Mouse (Mus musculus) left cerebral cortex, postnatal 25 days (tissue): ENCODE measurements around the gene Clec1a. TPM values are rescaled to one million over a fixed set of nuclear protein-coding genes. Genes with fewer than 3 reads are reported as not detected.
"Not testable (repeated sequence)": the region's sequence is repeated elsewhere in the genome, so short reads cannot be mapped to it uniquely, and the experiment has no call there.

Experiments used
- DNase-seq, 2 experiments: peaks; one replicate each; pipeline ENCODE4 v3.0.0; 2022; ENCODE audit warnings: low spot score in 2 of 2, mixed read lengths in 1 of 2
- intact Hi-C: fragments of 180-260 bp; cut with DNase I; formaldehyde crosslinking; loops from one replicate; pipeline ENCODE4 v1.15.1; 2025
- total RNA-seq, 2 experiments: library from RNA; stranded (reverse); gene quantifications; 2 replicates each; pipeline ENCODE4 v1.2.3; 2021

Gene Clec1a
- under 1 TPM; 0.66 to 0.85 TPM for total RNA-seq

DNA sequence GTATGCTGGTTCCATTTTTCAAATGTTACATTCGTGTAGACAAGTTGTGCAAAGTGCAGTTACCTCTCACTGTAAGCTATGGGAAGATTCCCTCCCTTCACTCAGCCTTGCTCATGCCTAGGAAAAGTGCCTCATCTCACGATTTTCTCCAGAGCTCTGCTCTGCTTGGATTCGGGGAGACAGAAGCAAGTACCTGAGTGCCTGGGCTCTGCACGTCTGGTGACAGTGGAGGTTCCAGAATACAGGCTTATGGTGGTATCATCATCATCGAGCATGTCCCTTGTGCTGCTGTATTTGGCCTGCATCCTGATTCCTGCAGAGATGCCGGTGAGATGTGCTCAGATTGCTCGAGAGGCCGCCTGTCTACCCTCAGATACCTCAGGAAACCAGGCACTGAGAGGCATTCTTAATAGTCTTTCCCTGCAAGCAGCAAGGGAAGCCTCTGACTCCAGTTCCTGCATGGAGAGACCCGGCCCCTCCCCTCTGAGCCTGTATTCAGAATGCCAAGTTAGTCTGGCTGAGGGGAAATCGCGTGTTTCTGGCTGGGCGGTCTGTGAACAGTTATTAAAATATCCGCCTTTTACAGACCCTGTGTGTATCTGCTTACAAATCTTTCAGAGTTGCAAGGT is at the start of gene Clec1a:
TSS of gene Clec1a (minus strand) at position 590 of the 629 bp plus-strand sequence.
- intact Hi-C loops, result no loop called here
- no peak for DNase-seq

DNA sequence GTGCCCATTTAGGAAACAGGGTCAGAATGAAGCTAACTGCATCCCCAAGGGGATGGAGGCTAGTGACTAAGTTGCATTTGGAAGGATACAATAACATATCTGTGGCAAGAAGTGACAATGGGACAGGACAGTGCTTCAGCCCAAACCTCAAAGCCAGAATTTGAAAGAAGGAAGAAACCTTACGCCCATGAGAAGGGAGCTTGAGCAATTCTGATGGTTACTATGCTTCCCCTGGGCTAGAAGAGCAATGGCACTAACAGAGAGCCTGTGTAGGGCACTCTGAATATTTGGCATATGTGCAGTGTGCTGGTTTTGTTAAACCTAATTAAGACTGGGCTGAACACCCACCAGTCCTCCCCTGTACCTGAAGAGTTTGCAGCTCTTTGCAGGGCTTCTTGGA is 47.7 kb upstream of the Clec1a start:
- intact Hi-C loops, DNase-seq: not testable (repeated sequence)

DNA sequence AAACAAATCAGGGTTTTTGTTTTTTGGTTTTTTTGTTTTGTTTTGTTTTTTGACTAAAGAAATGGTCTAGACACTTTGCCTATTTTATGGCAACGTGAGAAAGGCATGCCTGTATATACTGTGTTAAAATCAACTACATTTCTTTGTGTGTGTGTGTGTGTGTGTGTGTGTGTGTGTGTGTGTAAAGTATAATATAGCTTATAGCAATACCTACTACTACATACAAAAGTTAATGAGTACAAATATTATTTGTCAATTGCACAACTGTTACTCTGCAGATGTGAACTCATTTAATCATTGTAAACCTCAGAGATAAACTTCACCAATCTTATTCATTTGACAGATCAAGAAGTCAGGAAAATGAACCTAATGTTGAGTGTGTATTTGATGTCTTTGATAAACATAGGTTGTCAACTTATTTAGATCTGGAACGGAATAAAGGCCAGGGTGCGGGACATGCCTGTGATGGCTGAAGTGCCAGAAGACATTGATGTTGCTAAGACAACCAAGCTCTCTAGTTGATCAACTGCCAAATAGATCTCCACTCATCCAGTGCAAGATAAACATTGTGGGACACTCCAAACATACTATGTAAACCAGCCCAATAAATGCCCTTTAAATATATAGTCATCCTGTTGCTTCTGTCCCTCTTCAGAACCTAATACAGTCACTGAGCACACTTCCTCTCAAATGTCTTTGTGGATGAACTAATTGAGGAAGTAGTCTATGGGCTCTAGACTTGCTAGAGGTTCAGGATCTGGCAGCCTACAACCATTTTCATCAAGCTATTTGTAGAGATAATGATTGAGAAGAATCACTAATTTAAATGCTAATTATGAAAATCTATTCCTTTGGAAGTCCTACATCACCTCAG is 45.8 kb upstream of the Clec1a start:
- no peak for DNase-seq
- intact Hi-C loops, result no loop called here

DNA sequence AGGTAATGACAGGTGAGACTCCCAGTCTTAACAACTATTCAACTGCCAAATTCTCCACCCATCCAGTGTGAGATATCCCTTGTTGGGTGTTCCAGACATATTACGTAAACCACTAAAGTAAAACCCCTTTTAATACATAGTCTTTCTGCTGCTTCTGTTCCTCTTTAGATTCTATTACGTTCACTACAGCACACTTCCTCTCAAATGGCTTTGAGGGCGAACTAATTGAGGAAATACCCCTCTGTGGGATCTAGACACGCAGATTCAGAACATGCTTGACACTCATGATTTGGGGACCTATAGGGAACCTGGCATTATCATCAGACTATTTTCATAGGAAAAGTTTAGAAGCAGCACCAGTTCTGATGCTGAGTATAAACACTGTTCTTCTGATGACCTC is 43.1 kb upstream of the Clec1a start:
- no peak for DNase-seq
- intact Hi-C loops, result no loop called here

DNA sequence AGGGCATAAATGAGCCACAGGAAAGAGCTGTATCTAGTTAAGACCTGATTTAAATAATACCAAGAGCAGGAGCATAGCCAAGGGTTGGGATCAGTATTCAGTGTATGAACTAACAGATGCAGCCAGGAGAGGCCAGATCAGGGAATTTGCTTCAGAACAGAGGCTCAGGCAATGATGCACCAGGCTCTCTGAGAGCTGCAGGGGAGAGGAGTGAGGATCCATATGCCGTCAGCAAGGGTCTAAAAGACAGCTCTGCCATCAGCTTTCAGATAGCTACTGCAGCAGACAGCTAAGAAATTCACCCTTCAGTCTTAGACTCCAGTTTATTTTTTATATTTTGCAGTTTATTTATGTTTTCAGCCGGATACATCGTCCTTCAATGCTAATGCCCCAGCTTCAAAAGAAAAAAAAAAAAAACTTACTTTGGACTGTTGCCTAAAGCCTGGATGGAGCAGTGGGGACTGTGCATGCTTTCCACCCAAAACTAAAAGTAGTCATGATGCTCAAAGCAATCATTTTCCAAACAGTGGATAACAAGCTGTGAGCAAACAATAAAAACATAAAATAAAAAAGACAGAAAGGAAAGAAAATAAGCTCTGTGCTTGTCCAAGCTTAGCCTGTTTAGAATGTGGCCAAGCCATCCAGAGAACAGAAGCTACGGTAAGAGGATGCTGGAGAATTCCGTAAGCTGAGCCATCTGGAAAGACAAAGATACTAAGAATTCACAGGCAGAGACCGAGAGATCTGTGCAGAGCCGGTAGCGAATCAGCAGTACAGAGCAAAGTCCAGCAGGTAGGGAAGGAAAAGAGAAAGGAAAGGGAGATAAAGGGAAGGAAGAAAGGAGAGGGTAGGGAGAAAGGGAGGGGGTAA is 28.5 kb upstream of the Clec1a start:
- peak in 1 of 2 experiments; percentile 20 for DNase-seq
- intact Hi-C loops, result no loop called here

DNA sequence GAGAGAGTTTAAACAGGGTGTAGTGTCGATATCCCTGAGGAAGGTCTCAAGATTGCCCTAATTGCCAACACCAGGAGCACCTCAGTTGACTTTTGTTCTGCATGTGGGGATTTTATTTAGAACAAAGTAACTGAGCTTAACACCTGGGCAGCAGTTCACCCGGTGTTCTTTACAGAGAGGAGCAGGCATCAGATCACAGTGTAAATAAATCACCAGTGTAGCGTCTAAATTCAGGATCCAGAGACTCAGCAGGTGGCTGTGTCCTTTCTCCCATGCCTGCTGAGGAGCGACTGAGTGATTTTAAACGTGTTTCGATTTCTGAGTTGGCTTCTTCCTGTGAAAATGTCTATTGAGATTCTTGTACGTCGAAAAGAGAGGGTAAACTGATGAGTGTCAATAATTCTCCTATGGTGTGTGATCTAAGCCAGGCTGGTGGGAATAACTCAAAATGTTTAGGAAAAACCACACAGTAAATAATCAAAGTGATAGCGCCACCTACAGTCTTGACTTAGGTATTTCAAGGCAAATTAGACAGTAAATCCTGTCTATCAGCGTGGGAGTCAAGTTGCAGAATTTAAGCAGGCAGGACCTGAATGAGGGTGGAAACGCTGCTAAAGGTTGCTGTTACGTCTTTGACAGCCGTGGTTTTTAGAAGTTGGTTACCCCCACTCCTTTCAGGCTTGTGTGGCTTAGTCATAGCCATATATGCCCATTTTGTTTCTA is 24.8 kb upstream of the Clec1a start:
- intact Hi-C loops, result loop anchor here (2.0 kb wide), 1 partner anchor 84 kb away; no protein-coding TSS in a partner anchor
- DNase-seq, result peak; percentile 15 to 26

DNA sequence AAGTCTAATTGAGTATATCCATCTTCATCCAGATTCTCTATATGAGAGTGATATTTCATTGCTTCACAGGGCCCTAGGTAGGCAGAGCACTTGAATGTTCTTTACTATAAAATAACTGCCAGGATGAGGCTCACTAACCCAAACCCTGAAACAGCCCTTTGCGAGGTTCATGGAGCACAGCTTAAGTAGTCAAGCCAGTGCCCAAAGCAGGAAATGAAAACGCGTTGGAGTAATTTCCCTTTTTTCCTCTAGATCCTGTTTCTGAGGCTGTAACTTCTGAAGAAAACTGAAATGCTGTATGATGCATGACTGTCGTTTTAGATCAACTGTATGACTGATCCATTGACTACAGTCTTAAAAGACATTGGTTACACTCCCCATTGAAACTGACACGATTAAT is 20.8 kb upstream of the Clec1a start:
- no peak for DNase-seq
- intact Hi-C loops, result no loop called here

DNA sequence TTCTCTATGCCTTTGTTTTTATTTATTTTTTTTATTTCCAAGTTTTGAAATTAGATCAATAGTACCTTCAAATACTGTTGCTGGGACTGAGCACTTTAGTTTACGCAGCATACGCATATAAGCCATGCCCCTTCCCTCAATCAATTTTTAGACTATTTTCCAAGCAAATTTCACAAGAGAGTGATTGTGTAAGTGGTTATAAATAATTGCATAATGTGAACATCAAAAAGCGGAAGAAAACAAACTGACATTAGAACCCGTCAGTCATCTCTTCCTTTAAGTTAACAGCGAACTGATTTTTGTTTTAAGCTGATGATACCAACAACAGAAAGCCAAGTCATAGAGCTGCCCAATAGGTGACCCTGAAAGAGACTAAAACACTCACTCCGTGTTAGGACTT is 19.6 kb upstream of the Clec1a start:
- intact Hi-C loops, result no loop called here

DNA sequence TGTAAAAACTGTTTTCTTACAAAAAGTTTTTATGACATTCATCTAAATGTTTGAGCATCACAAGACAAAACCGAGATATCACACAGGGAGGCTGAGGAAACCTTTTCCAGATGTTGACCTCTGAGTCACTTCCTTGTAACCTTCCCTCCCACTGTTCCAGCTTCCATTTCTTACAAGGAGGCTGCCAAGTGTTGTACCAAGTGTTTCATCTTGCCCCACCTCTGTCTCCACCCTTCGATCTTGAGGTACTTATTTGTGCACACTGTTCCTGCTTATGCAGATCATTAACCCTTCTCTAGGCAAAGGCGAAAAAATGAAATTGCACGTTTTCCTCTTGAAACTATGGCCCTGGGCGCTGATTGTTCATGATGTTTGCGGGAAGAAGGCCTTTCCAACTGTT is 2.1 kb downstream of the Clec1a start:
- DNase-seq, result no peak
- intact Hi-C loops, result no loop called here

More for the DNA sequence above, 19.6 kb upstream of the Clec1a start:
- DNase-seq, result no peak

DNA sequence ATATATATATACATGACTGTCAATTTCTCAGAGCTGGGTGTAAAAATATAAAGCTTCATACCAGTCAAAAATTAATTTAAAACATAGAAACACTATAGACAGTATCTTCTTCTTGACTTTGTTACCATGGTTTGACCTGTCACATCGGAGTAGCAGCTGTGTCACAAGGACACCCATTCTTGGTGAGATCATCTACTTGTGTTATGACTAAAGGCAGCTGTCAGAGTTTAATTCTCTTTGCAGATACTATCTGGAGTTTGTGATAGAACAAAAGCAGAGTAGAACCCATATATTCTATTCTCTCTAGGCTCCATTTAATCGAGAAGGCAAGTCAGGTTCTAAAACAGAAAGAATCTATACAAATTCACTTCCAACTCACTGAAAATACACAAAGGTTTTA is 13.8 kb downstream of the Clec1a start:
- intact Hi-C loops, result no loop called here
- DNase-seq, result no peak

DNA sequence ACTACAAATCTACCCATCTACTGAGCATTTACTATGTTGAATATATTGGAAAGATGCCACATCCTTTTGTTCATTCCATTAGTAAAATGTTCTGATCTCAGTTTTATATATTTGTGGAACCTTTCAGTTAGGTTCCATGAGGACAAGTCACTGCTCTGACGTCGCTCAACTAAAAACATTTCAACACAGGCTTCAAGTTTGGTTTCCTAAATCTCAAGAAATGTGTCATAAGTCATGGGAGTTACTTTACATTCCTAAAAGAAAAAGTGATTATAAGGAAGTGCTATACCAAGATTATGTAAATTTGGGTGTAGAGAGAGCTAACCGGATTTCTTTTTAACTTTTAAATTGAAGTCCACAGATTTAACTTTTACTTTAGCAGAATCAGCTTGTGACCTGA is 15.8 kb downstream of the Clec1a start:
- intact Hi-C loops, result no loop called here
- DNase-seq, result no peak

DNA sequence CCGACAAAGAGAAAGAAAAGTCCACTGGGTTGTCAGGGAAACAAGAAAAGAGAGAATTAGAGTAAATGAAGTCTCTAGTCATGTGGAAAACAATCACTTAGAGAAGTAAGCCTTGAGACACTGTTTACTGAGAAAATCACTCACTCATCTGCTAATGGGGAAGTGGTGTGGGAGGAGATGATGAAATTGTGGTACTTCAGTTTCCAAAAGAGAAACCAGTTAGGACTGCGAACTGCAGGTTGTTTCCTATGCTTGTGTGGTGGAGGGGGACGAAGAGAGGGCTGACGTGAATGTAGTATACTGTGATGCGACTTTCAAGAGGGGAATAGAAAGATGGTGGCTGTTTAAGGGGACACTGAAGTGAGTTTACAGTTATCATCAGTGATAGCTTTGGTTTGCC is 17.6 kb downstream of the Clec1a start:
- intact Hi-C loops, result no loop called here
- DNase-seq, result no peak

DNA sequence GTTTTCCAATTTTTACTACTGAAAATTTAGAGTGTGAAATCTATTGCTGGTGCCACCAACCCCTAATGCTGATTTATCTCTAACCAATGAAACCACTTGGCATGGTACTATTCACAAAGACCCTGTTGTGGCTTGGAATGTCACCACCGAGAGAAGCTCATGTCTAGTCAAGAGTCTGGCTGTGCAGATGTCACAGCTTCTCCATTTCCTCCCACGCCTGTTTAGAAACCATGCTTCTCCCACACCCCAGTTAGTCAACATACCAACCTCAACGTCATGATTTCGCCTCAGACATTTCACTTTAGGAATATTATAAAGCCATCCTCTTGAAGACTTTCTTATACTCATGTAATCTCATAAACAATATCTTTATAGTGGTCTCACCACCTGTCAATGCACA is 24.5 kb downstream of the Clec1a start:
- no peak for DNase-seq
- intact Hi-C loops, result no loop called here

DNA sequence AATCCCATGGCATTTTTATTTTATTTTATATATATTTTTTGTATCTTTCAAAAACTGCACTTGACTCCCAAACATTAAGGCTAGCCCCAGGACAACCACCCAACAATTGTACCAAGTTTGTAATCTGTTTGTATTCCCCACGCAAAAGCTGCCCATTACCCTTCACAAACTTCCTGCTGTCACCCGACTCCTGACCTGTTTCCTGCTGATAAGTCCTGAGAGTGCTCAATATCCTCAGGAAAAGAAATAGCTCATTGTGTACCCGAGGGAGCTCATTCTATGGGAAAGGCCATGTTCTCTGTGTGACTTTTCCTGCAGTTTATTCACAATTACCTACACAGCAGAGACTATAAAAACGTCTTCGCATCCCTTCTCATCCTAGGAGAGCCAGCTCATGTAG is 26.0 kb downstream of the Clec1a start:
- DNase-seq, result no peak
- intact Hi-C loops, result no loop called here

DNA sequence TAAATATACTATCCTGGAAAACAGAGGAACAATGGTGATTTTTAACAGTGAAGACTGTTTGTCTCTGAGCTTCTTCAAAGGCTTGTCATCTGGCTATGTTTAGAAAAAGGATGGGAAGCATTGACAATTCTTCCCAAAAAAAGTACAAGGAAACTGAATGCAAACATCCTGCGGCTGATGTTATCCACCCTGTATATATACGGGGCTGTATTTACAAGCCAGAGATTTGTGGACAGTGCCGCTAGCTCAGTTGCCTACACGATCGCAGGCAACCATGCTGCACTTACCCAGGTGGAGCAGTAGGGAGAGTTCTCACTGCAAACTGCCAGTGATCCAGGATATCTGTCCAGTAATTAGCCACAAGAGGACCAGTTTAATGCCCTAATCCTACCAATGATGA is 26.6 kb downstream of the Clec1a start:
- DNase-seq, result no peak
- intact Hi-C loops, result no loop called here

DNA sequence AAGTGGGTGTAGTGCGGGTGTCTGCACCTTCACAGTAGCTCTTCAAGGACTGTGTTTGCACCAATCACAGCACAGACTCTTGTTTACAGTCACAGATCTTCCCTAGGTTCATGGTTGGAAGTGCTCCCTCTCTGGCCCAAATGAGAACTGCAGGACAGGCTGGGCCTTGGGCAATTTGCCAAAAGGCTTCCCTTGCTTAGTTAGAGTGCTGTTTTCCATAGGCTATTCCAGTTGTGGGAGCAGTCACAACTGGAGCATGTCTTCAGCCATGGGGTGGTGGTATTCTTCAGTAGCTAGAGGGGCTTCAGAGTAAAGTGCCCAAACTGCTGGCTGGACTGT is 28.1 kb downstream of the Clec1a start:
- peak; percentile 50 for DNase-seq
- intact Hi-C loops, result no loop called here

DNA sequence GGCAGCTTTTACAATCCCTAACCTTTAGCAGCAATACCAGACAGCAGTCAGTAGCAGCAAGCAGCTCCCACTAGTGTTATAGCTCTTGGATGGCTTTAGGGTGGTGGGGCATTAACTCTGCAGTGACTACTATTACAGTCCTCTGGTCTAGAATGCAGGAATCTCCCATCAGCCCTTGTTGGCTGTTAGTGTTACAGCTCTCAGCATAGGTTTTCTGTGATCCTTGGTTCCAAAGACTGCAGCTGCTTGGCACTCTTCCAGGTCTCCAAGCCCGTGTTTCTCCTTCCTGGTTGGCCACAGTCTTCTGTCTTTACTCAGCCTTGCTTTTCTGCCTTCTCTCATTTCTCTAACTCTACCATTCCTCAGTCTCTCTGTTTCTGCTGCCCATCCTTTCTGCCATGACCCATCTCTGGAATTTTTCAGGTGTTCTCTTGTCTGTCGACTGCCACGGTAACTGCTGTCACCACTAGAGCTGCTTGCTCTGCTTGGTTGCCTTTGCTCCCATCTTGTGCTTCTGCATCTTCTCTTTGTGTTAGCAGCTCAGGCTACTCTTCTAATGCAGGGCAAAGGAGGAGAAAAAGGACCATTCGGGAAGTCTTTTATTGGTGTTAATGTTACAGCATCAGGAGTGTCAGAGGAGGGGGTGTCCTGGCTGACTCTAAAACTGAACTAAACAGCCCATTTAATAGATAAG is 28.6 kb downstream of the Clec1a start:
- peak in 1 of 2 experiments; percentile 2 for DNase-seq
- intact Hi-C loops, result no loop called here

DNA sequence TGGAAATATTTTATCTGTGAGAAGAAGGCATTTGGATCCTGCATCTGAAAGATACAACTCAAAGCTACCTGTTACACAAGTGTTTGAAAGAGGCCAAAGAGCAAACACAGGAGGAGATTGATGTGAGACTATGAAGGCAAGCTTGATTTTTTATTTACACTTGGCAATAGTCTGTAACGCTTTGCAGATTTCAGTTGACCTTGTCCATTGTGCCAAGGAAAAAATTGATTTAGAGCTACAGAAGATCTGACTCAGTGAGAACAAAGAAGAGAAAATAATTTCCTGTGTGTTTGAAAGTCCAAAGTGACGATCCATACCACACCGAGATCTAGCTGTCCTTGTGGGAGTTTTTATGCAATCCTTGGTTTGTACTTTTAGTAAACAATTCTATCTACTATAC is 29.5 kb downstream of the Clec1a start:
- DNase-seq, result no peak
- intact Hi-C loops, result no loop called here

DNA sequence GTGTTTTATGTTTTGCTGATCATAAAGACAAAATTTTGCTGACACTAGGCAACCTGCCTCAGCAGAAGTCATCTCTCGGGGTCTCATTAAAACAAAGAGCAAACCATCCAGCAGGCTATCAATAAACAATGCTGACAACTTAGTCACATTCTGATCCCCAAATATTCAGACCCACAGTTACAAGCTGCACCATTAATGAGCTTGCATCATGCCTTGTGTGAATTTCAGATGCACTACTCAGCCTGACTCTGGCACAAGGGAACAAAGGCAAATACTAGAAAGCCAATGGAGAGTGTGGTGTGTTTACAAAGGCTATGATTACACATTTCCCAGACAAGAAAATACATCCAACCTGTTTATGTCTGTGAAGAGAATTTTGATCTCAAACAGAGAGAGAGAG is 37.6 kb downstream of the Clec1a start:
- DNase-seq, result no peak
- intact Hi-C loops, result no loop called here
